Mouse (Mus musculus): ENCODE measurements around the gene Hist1h3f. TPM values are rescaled to one million over a fixed set of nuclear protein-coding genes. Genes with fewer than 3 reads are reported as not detected.
"Not testable (repeated sequence)": the region's sequence is repeated elsewhere in the genome, so short reads cannot be mapped to it uniquely, and the experiment has no call there.

Hist1h3f gene
- polyA plus RNA-seq, 1 experiment: 1.3 TPM

- H3K36me3 ChIP-seq (ENCODE audit: control insufficient read depth, insufficient read depth, low read length): no peaks in the 10 kb centered on the region
- TF ChIP-seq POLR2A (IDR thresholded peaks at IDR 0.05; ENCODE audit: control insufficient read depth, low read depth, low read length) (no peak), CTCF (IDR thresholded peaks at IDR 0.05; ENCODE audit: control insufficient read depth, insufficient read depth, insufficient replicate concordance, low read depth, low read length) (no peak)
- peaks cover 8% of the 10 kb centered on the region; the same call in 1 of the 2 replicates for H3K4me1 ChIP-seq (ENCODE audit: control insufficient read depth, insufficient read depth, low read length)
- H3K27ac ChIP-seq (ENCODE audit: control insufficient read depth, insufficient read depth, low read depth, low read length): no peak overlapping the region
- H3K4me3 ChIP-seq (ENCODE audit: control insufficient read depth, low read depth, low read length): no peak overlapping the region
- no peaks in the 10 kb centered on the region for H3K27me3 ChIP-seq (ENCODE audit: control insufficient read depth, insufficient read depth, low read length)
These were observed 40.5 kb downstream of the Hist1h3f start for GRCm38 (mm10) chr13:23584331-23584730.

- Histone ChIP-seq H3K36me3 (ENCODE audit: control insufficient read depth, insufficient read depth, low read length) (no peaks in the 10 kb centered on the region), H3K27ac (ENCODE audit: control insufficient read depth, insufficient read depth, low read depth, low read length) (peak overlapping the region; percentile 84), H3K27me3 (ENCODE audit: control insufficient read depth, insufficient read depth, low read length) (no peaks in the 10 kb centered on the region), H3K4me3 (ENCODE audit: control insufficient read depth, low read depth, low read length) (peak overlapping the region; percentile 79), H3K4me1 (ENCODE audit: control insufficient read depth, insufficient read depth, low read length) (peaks cover 8% of the 10 kb centered on the region; the same call in 1 of the 2 replicates)
- TF ChIP-seq POLR2A (IDR thresholded peaks at IDR 0.05; ENCODE audit: control insufficient read depth, low read depth, low read length) (no peak), CTCF (IDR thresholded peaks at IDR 0.05; ENCODE audit: control insufficient read depth, insufficient read depth, insufficient replicate concordance, low read depth, low read length) (no peak)
These were observed 41.2 kb downstream of the Hist1h3f start for GRCm38 (mm10) chr13:23585029-23585441.

GRCm38 (mm10) chr13:23585442-23586098, 41.7 kb downstream of the Hist1h3f start:
- not testable (repeated sequence) for H3K27me3 ChIP-seq (ENCODE audit: control insufficient read depth, insufficient read depth, low read length); H3K27ac ChIP-seq (ENCODE audit: control insufficient read depth, insufficient read depth, low read depth, low read length); H3K4me1 ChIP-seq (ENCODE audit: control insufficient read depth, insufficient read depth, low read length); H3K36me3 ChIP-seq (ENCODE audit: control insufficient read depth, insufficient read depth, low read length)
- TF ChIP-seq POLR2A (IDR thresholded peaks at IDR 0.05; ENCODE audit: control insufficient read depth, low read depth, low read length): peak; percentile 53; the same call in 1 of the 2 replicates
- peak overlapping the region; percentile 55; the same call in 1 of the 2 replicates for H3K4me3 ChIP-seq (ENCODE audit: control insufficient read depth, low read depth, low read length)

GRCm38 (mm10) chr13:23586099-23586939, 42.5 kb downstream of the Hist1h3f start:
- TF ChIP-seq POLR2A (IDR thresholded peaks at IDR 0.05; ENCODE audit: control insufficient read depth, low read depth, low read length): no peak
- Histone ChIP-seq H3K36me3 (ENCODE audit: control insufficient read depth, insufficient read depth, low read length) (no peaks in the 10 kb centered on the region), H3K4me1 (ENCODE audit: control insufficient read depth, insufficient read depth, low read length) (peaks cover 7% of the 10 kb centered on the region; the same call in 1 of the 2 replicates), H3K27me3 (ENCODE audit: control insufficient read depth, insufficient read depth, low read length) (no peaks in the 10 kb centered on the region), H3K27ac (ENCODE audit: control insufficient read depth, insufficient read depth, low read depth, low read length) (peak overlapping the region; percentile 32; the same call in 1 of the 2 replicates), H3K4me3 (ENCODE audit: control insufficient read depth, low read depth, low read length) (no peak overlapping the region)

GRCm38 (mm10) chr13:23586940-23587225, 43.0 kb downstream of the Hist1h3f start:
- H3K27me3 ChIP-seq (ENCODE audit: control insufficient read depth, insufficient read depth, low read length): no peaks in the 10 kb centered on the region
- no peak for TF ChIP-seq CTCF (IDR thresholded peaks at IDR 0.05; ENCODE audit: control insufficient read depth, insufficient read depth, insufficient replicate concordance, low read depth, low read length)
- no peak for TF ChIP-seq POLR2A (IDR thresholded peaks at IDR 0.05; ENCODE audit: control insufficient read depth, low read depth, low read length)
- H3K4me1 ChIP-seq (ENCODE audit: control insufficient read depth, insufficient read depth, low read length): peaks cover 6% of the 10 kb centered on the region; the same call in 1 of the 2 replicates
- no peak overlapping the region for H3K27ac ChIP-seq (ENCODE audit: control insufficient read depth, insufficient read depth, low read depth, low read length)
- H3K4me3 ChIP-seq (ENCODE audit: control insufficient read depth, low read depth, low read length): no peak overlapping the region
- no peaks in the 10 kb centered on the region for H3K36me3 ChIP-seq (ENCODE audit: control insufficient read depth, insufficient read depth, low read length)

- no peaks in the 10 kb centered on the region for H3K36me3 ChIP-seq (ENCODE audit: control insufficient read depth, insufficient read depth, low read length)
- TF ChIP-seq CTCF (IDR thresholded peaks at IDR 0.05; ENCODE audit: control insufficient read depth, insufficient read depth, insufficient replicate concordance, low read depth, low read length): no peak
- TF ChIP-seq POLR2A (IDR thresholded peaks at IDR 0.05; ENCODE audit: control insufficient read depth, low read depth, low read length): no peak
- H3K27ac ChIP-seq (ENCODE audit: control insufficient read depth, insufficient read depth, low read depth, low read length): no peak overlapping the region
- no peaks in the 10 kb centered on the region for H3K27me3 ChIP-seq (ENCODE audit: control insufficient read depth, insufficient read depth, low read length)
- 0 out of 2 replicates have a peak, but pooled peaks cover 2% of the 10 kb centered on the region for H3K4me1 ChIP-seq (ENCODE audit: control insufficient read depth, insufficient read depth, low read length)
- H3K4me3 ChIP-seq (ENCODE audit: control insufficient read depth, low read depth, low read length): no peak overlapping the region
These were observed 47.4 kb downstream of the Hist1h3f start for GRCm38 (mm10) chr13:23591206-23591605.

- H3K4me3 ChIP-seq (ENCODE audit: control insufficient read depth, low read depth, low read length); H3K36me3 ChIP-seq (ENCODE audit: control insufficient read depth, insufficient read depth, low read length); H3K27me3 ChIP-seq (ENCODE audit: control insufficient read depth, insufficient read depth, low read length); H3K27ac ChIP-seq (ENCODE audit: control insufficient read depth, insufficient read depth, low read depth, low read length); H3K4me1 ChIP-seq (ENCODE audit: control insufficient read depth, insufficient read depth, low read length): not testable (repeated sequence)
These were observed 48.0 kb downstream of the Hist1h3f start for GRCm38 (mm10) chr13:23591886-23592285.
